Mouse (Mus musculus): ENCODE results near the gene St7. TPM values are rescaled to one million over a fixed set of nuclear protein-coding genes. Genes with fewer than 3 reads are reported as not detected.
A peak's percentile ranks its signal among the peaks of the same experiment; 100 is the strongest.

The St7 gene
- polyA plus RNA-seq, 1 experiment, result 22.8 TPM

DNA sequence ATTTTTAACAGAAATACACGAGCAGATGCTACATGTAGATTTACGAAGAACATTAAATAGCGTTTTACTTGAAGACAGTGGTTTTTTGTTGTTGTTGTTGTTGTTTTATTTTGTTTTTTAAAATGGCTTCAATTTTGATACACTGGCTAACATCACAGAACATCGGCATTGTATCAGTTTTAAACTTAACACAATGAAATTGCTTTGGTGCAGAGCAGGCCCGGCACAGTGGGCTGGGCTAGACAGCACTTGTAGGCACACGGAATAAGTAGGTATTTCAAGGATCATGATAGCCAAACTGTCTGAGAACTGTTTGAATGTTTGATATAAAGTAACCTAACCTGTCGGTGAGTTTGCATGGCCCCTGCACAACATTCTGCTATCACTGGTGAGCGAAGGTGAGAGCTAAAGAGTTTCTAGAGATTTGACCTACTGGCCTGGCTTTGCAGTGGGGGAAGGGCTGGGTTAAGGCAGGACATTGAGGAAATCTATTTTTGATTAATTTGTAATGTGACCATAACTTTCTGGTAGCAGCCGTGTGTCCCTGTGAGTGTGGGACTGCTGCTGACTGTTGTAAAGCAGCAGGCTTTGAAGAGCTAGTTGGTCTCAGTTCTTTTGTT, 57.4 kb downstream of the St7 start:
- peak overlapping the region; percentile 50 for H3K4me3 ChIP-seq (ENCODE audit: insufficient read depth, low read length)
- H3K4me1 ChIP-seq (ENCODE audit: control insufficient read depth, insufficient read depth, low read length), result peaks cover 2% of the 10 kb centered on the region; the same call in 1 of the 2 replicates
- TF ChIP-seq CTCF (IDR thresholded peaks at IDR 0.05; ENCODE audit: extremely low read depth, insufficient read depth, low read length) (no peak), POLR2A (IDR thresholded peaks at IDR 0.05; ENCODE audit: extremely low read depth, insufficient read depth, low read length) (no peak)
- H3K27ac ChIP-seq (ENCODE audit: insufficient read depth, low read length), result no peak overlapping the region

DNA sequence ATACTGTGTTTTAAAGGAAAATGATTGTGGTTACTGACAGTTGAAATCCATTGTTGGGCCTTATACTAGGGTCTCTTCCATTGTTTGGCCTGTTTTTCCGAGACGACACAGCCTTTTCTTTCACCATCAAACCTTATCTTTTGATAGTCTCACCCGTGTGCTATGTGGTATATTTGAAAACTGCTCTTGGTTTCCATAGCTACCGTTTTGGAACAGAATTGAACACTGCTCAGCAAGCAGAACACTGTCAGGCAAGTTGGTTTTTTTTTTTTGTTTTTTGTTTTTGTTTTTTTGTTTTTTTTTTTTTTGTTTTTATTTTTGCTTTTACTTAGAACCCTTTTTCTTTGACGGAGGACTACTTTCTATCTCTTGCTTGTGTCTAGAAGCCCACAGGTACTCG, 58.2 kb downstream of the St7 start:
- no peak overlapping the region for H3K27ac ChIP-seq (ENCODE audit: insufficient read depth, low read length)
- no peak for TF ChIP-seq POLR2A (IDR thresholded peaks at IDR 0.05; ENCODE audit: extremely low read depth, insufficient read depth, low read length)
- no peak for TF ChIP-seq CTCF (IDR thresholded peaks at IDR 0.05; ENCODE audit: extremely low read depth, insufficient read depth, low read length)
- peaks cover 2% of the 10 kb centered on the region; the same call in 1 of the 2 replicates for H3K4me1 ChIP-seq (ENCODE audit: control insufficient read depth, insufficient read depth, low read length)
- H3K4me3 ChIP-seq (ENCODE audit: insufficient read depth, low read length), result peak overlapping the region; percentile 50

DNA sequence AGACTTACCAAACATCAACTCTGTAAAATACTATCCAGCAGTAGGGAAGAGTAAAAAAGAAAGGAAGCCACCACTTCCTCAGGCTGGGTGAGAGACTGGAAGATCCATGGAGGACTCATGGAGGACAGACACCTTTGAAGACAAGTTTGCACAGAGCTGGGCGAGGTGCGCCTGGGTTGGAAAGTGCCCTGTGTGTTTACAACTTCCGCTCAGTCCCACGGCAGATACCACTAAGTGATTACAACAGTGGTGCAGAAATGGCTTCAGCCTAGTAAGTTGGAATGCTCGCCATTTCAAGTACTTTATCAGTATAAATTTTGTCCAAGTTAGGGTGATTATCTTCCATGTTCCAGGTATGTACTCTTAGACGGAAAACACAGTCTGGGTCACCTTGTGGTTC, 63.2 kb downstream of the St7 start:
- H3K4me3 ChIP-seq (ENCODE audit: insufficient read depth, low read length), result no peak overlapping the region
- no peak overlapping the region for H3K27ac ChIP-seq (ENCODE audit: insufficient read depth, low read length)
- peaks cover 2% of the 10 kb centered on the region; the same call in 1 of the 2 replicates for H3K4me1 ChIP-seq (ENCODE audit: control insufficient read depth, insufficient read depth, low read length)
- TF ChIP-seq POLR2A (IDR thresholded peaks at IDR 0.05; ENCODE audit: extremely low read depth, insufficient read depth, low read length), result no peak
- no peak for TF ChIP-seq CTCF (IDR thresholded peaks at IDR 0.05; ENCODE audit: extremely low read depth, insufficient read depth, low read length)

DNA sequence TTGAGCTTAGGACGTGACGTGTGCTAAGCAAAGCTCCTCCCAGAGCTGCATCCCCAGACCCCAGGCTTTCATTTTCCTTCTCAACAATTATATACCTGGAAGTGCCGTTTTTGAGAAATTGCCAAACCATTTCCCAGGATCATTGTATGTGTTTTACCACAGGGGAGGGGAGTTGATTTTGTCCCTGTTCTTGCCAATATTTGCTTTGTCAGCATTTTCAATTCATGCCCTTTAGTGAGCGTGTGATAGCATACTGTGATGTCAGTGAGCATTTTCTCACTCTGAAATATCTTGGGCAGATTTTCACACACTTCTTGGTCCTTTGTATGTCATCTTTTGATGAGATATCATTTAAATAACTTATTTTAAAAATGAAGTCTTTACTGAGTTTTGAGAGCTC, 65.8 kb downstream of the St7 start:
- H3K4me3 ChIP-seq (ENCODE audit: insufficient read depth, low read length), result no peak overlapping the region
- no peak for TF ChIP-seq POLR2A (IDR thresholded peaks at IDR 0.05; ENCODE audit: extremely low read depth, insufficient read depth, low read length)
- TF ChIP-seq CTCF (IDR thresholded peaks at IDR 0.05; ENCODE audit: extremely low read depth, insufficient read depth, low read length), result no peak

DNA sequence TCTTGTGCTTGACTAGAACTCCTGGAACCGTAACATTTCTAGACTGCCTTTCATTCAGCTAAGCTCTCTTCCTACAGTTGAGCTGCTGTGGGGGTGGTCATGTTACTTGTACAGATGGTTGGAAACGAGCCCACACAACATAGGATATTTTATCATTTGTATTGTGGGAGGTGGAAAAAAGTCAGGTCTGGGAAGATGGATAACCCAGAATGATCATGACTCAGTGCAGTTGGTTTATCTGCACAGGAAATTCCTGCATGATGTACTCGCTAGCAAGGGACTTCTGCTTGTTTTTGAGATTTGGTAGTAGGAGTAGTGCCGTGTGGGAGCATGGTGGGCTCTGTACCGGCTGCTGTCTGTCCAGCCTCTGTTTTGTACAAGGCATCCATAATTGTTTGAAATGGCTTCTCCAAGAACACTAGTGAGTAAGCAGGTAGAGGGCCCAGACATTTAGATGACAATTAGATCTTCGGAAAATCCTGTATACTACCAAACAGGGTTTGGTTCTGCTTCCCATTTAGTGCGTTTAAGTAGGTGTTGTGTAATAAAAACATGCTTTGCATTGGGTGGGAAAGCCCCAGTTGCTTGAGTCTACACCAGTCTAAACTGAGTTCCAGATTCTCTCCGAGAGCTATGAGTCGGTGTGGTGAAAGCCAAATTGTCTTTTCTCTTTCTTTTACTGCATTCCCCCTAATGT, 71.4 kb downstream of the St7 start:
- no peak for TF ChIP-seq POLR2A (IDR thresholded peaks at IDR 0.05; ENCODE audit: extremely low read depth, insufficient read depth, low read length)
- TF ChIP-seq CTCF (IDR thresholded peaks at IDR 0.05; ENCODE audit: extremely low read depth, insufficient read depth, low read length), result no peak
- peaks cover 12% of the 10 kb centered on the region for H3K4me1 ChIP-seq (ENCODE audit: control insufficient read depth, insufficient read depth, low read length)
- peak overlapping the region; percentile 1; the same call in 1 of the 2 replicates for H3K27ac ChIP-seq (ENCODE audit: insufficient read depth, low read length)
- H3K4me3 ChIP-seq (ENCODE audit: insufficient read depth, low read length), result no peak overlapping the region

More for the DNA sequence above, 65.8 kb downstream of the St7 start:
- no peak overlapping the region for H3K27ac ChIP-seq (ENCODE audit: insufficient read depth, low read length)
- no peaks in the 10 kb centered on the region for H3K4me1 ChIP-seq (ENCODE audit: control insufficient read depth, insufficient read depth, low read length)

DNA sequence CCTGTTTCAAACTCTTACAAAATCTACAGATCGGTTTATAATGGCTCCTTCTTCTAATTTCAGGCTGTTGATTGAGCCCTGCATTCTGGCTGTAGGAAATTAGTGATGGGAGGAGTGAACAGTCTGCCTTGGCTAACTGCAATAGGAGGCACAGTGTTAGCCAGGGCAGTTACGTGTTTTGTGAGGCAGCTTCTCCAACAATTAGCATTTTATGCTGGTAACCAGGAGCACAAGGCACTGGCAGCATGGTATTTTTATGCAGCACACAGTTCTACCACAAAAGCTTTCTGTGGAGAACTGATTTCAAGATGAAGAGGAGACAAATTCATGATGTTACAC, 71.9 kb downstream of the St7 start:
- no peak for TF ChIP-seq CTCF (IDR thresholded peaks at IDR 0.05; ENCODE audit: extremely low read depth, insufficient read depth, low read length)
- TF ChIP-seq POLR2A (IDR thresholded peaks at IDR 0.05; ENCODE audit: extremely low read depth, insufficient read depth, low read length), result no peak
- H3K4me3 ChIP-seq (ENCODE audit: insufficient read depth, low read length), result no peak overlapping the region
- peak overlapping the region; percentile 1; the same call in 1 of the 2 replicates for H3K27ac ChIP-seq (ENCODE audit: insufficient read depth, low read length)
- peaks cover 12% of the 10 kb centered on the region for H3K4me1 ChIP-seq (ENCODE audit: control insufficient read depth, insufficient read depth, low read length)

DNA sequence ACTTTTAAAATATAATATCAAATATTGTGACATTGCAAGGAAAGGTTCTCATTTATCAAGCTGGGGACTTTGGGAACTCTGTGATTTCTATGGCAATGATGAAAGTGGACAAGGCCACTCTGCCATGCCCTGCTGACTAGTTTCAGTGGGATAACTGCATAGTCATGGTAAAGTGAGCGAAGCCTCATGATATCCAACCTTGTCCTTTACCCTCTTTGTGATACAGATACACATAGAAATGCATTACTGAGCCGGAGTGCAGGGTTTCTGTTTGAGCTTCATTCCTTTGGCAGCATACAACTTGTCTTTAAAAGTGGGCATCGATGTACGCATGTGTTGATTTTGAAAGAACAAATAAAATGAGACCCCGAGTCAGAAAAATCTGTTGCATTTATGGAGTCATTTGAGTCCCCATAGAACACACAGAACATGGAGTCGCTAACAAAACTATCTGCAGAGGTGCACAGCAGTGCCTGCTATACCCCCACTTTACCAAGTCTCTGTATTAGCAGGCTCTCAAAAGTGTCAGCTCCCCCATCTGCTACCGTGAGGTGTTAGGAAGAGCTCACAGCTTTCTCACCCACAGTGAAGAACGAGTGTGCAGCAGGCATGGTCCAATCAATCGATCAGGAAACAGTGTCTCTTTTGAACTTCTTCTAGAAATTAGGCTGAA, 77.4 kb downstream of the St7 start:
- no peak overlapping the region for H3K4me3 ChIP-seq (ENCODE audit: insufficient read depth, low read length)
- no peak overlapping the region for H3K27ac ChIP-seq (ENCODE audit: insufficient read depth, low read length)
- peaks cover 20% of the 10 kb centered on the region for H3K4me1 ChIP-seq (ENCODE audit: control insufficient read depth, insufficient read depth, low read length)
- no peak for TF ChIP-seq CTCF (IDR thresholded peaks at IDR 0.05; ENCODE audit: extremely low read depth, insufficient read depth, low read length)
- TF ChIP-seq POLR2A (IDR thresholded peaks at IDR 0.05; ENCODE audit: extremely low read depth, insufficient read depth, low read length), result no peak

DNA sequence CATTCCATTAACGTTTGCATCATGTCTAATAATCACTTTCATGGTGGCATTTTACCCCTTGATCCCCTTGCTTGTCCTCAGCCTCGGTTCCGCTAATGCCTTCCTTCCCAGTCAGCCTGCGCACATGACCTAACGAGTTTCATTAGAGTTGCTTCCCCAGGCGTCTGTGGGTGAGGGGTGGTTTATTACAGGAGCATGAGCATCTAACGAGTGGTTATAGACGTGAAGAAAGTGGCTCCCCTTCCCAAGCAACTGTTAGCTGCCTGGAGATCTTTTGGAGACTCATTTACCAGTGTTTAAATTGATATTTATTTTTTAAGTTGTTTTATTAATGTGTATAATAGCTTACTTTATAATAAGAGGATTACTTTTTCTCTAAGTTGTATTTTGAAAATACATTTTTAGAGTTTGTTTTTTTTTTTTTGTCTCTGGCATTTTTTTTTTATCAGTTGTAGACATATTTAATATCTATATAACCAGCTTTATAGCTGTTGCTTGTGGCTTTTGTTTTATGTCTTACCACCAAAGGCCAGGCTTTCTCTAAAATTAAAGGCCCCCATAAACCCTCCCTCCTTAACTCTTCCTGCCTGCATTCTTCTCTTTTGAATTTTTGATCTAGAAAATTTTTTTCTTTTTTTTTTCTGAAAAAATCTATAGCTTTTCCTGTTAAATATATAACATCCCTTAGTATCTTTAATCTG, 78.1 kb downstream of the St7 start:
- TF ChIP-seq POLR2A (IDR thresholded peaks at IDR 0.05; ENCODE audit: extremely low read depth, insufficient read depth, low read length) (no peak), CTCF (IDR thresholded peaks at IDR 0.05; ENCODE audit: extremely low read depth, insufficient read depth, low read length) (no peak)
- H3K27ac ChIP-seq (ENCODE audit: insufficient read depth, low read length), result no peak overlapping the region

DNA sequence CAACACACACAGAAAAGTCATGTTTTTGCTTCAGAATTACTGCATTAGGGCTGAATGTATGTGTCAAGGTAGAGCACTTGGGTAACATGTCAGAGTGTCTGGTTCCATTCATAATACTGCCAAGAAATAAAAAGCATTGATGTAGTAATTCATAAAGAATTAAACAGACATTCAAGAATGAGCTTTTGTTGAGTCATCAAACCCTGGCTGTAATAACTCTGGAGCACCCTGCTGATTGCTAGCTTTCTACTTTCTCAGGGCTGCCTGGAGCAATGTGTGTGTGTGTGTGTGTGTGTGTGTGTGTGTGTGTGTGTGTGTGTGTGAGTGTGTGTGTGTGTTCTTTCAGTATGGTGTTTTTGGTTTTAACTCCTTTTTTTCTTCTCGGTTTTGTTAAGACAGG, 78.7 kb downstream of the St7 start:
- no peak for TF ChIP-seq POLR2A (IDR thresholded peaks at IDR 0.05; ENCODE audit: extremely low read depth, insufficient read depth, low read length)
- Histone ChIP-seq H3K4me3 (ENCODE audit: insufficient read depth, low read length) (no peak overlapping the region), H3K4me1 (ENCODE audit: control insufficient read depth, insufficient read depth, low read length) (peaks cover 13% of the 10 kb centered on the region), H3K27ac (ENCODE audit: insufficient read depth, low read length) (no peak overlapping the region)

More for the DNA sequence above, 78.1 kb downstream of the St7 start:
- Histone ChIP-seq H3K4me1 (ENCODE audit: control insufficient read depth, insufficient read depth, low read length) (peaks cover 16% of the 10 kb centered on the region), H3K4me3 (ENCODE audit: insufficient read depth, low read length) (no peak overlapping the region)
